Mouse (Mus musculus) forebrain, postnatal 0 days (tissue): ENCODE results near the gene Zfp986. TPM values are rescaled to one million over a fixed set of nuclear protein-coding genes. Genes with fewer than 3 reads are reported as not detected.
"Not testable (repeated sequence)": the region's sequence is repeated elsewhere in the genome, so short reads cannot be mapped to it uniquely, and the experiment has no call there.

Experiments used
- ATAC-seq: fragments of 200-750 bp; cut with Nextera tagmentation; 2 replicates; pipeline ENCODE4 v1.8.0; 2017; ENCODE audit warnings: mild to moderate bottlenecking, moderate library complexity
- DNase-seq: peaks from one replicate; pipeline ENCODE4 v3.0.0-alpha.2; 2015
- H3K27ac ChIP-seq: fragments of 300-500 bp; sonication (generic); 2 replicates; pipeline ENCODE4 v1.5.1; 2014; ENCODE audit warnings: low read depth, mild to moderate bottlenecking, antibody characterized with exemption, low read length, moderate library complexity, mixed read lengths
- H3K27me3 ChIP-seq: fragments of 300-500 bp; sonication (generic); 2 replicates; pipeline ENCODE4 v1.6.1; 2014; ENCODE audit warnings: mild to moderate bottlenecking, low read length, mixed read lengths; ENCODE audit not compliant: insufficient read depth
- H3K36me3 ChIP-seq: fragments of 300-500 bp; sonication (generic); 2 replicates; pipeline ENCODE4 v1.6.1; 2014; ENCODE audit warnings: mild to moderate bottlenecking, moderate library complexity; ENCODE audit not compliant: insufficient read depth
- H3K4me1 ChIP-seq: fragments of 300-500 bp; sonication (generic); 2 replicates; pipeline ENCODE4 v1.6.1; 2014; ENCODE audit warnings: antibody characterized with exemption; ENCODE audit not compliant: insufficient read depth
- H3K4me2 ChIP-seq: fragments of 300-500 bp; sonication (generic); 2 replicates; pipeline ENCODE4 v1.6.1; 2014; ENCODE audit warnings: low read depth, mild to moderate bottlenecking, moderate library complexity
- H3K4me3 ChIP-seq: fragments of 300-500 bp; sonication (generic); 2 replicates; pipeline ENCODE4 v1.5.1; 2014; ENCODE audit warnings: low read depth, low read length, mixed read lengths
- H3K9ac ChIP-seq: fragments of 300-500 bp; sonication (generic); 2 replicates; pipeline ENCODE4 v1.6.1; 2014; ENCODE audit warnings: mild to moderate bottlenecking
- H3K9me3 ChIP-seq: fragments of 300-500 bp; sonication (generic); 2 replicates; pipeline ENCODE4 v1.6.1; 2016; ENCODE audit warnings: low read length
- WGBS: fragments of 180-500 bp; shearing (Covaris S2); extraction: QIAGEN DNeasy Blood & Tissue Kit; methylation state at CpG from one replicate; pipeline ENCODE4 v1.1.7; 2014; 5-methylcytosine and 5-hydroxymethylcytosine counted together
- polyA plus RNA-seq: library from polyadenylated mRNA; unstranded; fragments of >200 nt; fragmentation: Nextera tagmentation; extraction: Ambion mirVana; gene quantifications from 2 replicates; pipeline ENCODE4 v1.2.1, GENCODE M21; 2015
- total RNA-seq: library from RNA; depleted of rRNA; stranded (reverse); fragments of >200 nt; gene quantifications from 2 replicates; pipeline ENCODE4 v1.2.3, GENCODE M21; 2014; rRNA removed

Gene Zfp986
- total and polyA plus RNA-seq, 2 experiments from 2014 or later, result 0.14 TPM; not detected in 1

DNA sequence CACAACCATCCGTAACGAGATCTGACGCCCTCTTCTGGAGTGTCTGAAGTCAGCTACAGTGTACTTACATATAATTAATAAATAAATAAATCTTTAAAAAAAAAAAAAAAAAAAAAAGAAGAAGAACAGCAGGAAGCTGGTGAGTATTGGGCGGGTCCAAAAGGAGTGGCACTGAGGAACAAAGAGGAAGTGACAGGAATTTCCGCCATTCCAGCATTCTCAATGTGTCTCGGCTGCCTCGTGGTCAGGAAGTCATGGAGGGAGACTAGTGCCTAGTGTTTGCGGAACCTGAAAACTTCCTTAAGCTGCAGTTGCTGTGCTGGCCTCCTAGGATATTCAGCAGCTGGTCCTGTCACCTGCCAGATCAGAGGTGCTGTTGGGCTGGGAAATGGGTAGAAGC, 4.7 kb upstream of the Zfp986 start:
- H3K9ac ChIP-seq, H3K27ac ChIP-seq, ATAC-seq, H3K9me3 ChIP-seq, H3K27me3 ChIP-seq, H3K4me3 ChIP-seq, H3K36me3 ChIP-seq, H3K4me1 ChIP-seq, DNase-seq, H3K4me2 ChIP-seq: not testable (repeated sequence)
- 87% methylated on average over 5 of the region's 8 CpGs for WGBS

Other genes with a start within 250 kb of the Zfp986 start
- not detected in 2 replicates for gene Zfp980, start 198.1 kb upstream of the Zfp986 start, total RNA-seq
- not detected in 2 replicates for gene Zfp980, start 198.1 kb upstream of the Zfp986 start, polyA plus RNA-seq
- not detected in 2 replicates for gene Zfp987, start 228.5 kb downstream of the Zfp986 start, total RNA-seq
- gene Zfp987, start 228.5 kb downstream of the Zfp986 start, polyA plus RNA-seq, result not detected in 2 replicates